Mouse (Mus musculus): ENCODE data around the gene Etv5. TPM values are rescaled to one million over a fixed set of nuclear protein-coding genes. Genes with fewer than 3 reads are reported as not detected.

Gene Etv5
- polyA plus RNA-seq, 1 experiment, result 10.4 TPM

GRCm38 (mm10) chr16:22431773-22432172 is 7.7 kb downstream of the Etv5 start:
- peaks cover 55% of the 10 kb centered on the region for H3K36me3 ChIP-seq (replicated peaks; ENCODE audit: low read length)
- no peak overlapping the region for H3K4me3 ChIP-seq (replicated peaks)
- H3K27me3 ChIP-seq (replicated peaks), result no peaks in the 10 kb centered on the region
- H3K9me3 ChIP-seq, result no peaks in the 10 kb centered on the region
- peaks cover 49% of the 10 kb centered on the region for H3K4me1 ChIP-seq
- no peak for TF ChIP-seq FLI1 (IDR thresholded peaks at IDR 0.05; ENCODE audit: low read length)
- no peak for TF ChIP-seq GATA1 (IDR thresholded peaks at IDR 0.05; ENCODE audit: borderline replicate concordance, low read length)

GRCm38 (mm10) chr16:22431335-22431734 is 8.2 kb downstream of the Etv5 start:
- H3K9me3 ChIP-seq, result no peaks in the 10 kb centered on the region
- H3K27me3 ChIP-seq (replicated peaks), result no peaks in the 10 kb centered on the region
- H3K4me3 ChIP-seq (replicated peaks), result no peak overlapping the region
- TF ChIP-seq GATA1 (IDR thresholded peaks at IDR 0.05; ENCODE audit: borderline replicate concordance, low read length), result no peak
- peaks cover 48% of the 10 kb centered on the region for H3K4me1 ChIP-seq
- H3K36me3 ChIP-seq (replicated peaks; ENCODE audit: low read length), result peaks cover 57% of the 10 kb centered on the region

GRCm38 (mm10) chr16:22430211-22430951 is 9.1 kb downstream of the Etv5 start:
- Histone ChIP-seq H3K4me3 (replicated peaks) (no peak overlapping the region), H3K36me3 (replicated peaks; ENCODE audit: low read length) (peaks cover 61% of the 10 kb centered on the region), H3K27me3 (replicated peaks) (no peaks in the 10 kb centered on the region), H3K4me1 (peaks cover 43% of the 10 kb centered on the region), H3K9me3 (no peaks in the 10 kb centered on the region)
- TF ChIP-seq FLI1 (IDR thresholded peaks at IDR 0.05; ENCODE audit: low read length) (no peak), GATA1 (IDR thresholded peaks at IDR 0.05; ENCODE audit: borderline replicate concordance, low read length) (no peak)

- H3K4me3 ChIP-seq (replicated peaks), result no peak overlapping the region
- H3K9me3 ChIP-seq, result no peaks in the 10 kb centered on the region
- peaks cover 43% of the 10 kb centered on the region for H3K4me1 ChIP-seq
- H3K27me3 ChIP-seq (replicated peaks), result no peaks in the 10 kb centered on the region
- no peak for TF ChIP-seq FLI1 (IDR thresholded peaks at IDR 0.05; ENCODE audit: low read length)
- TF ChIP-seq GATA1 (IDR thresholded peaks at IDR 0.05; ENCODE audit: borderline replicate concordance, low read length), result no peak
- H3K36me3 ChIP-seq (replicated peaks; ENCODE audit: low read length), result peaks cover 57% of the 10 kb centered on the region
Observed at GRCm38 (mm10) chr16:22429377-22429776, 10.1 kb downstream of the Etv5 start.

- TF ChIP-seq FLI1 (IDR thresholded peaks at IDR 0.05; ENCODE audit: low read length) (no peak), GATA1 (IDR thresholded peaks at IDR 0.05; ENCODE audit: borderline replicate concordance, low read length) (no peak)
- H3K36me3 ChIP-seq (replicated peaks; ENCODE audit: low read length), result peaks cover 55% of the 10 kb centered on the region
- H3K4me3 ChIP-seq (replicated peaks), result no peak overlapping the region
- H3K9me3 ChIP-seq, result no peaks in the 10 kb centered on the region
- H3K27me3 ChIP-seq (replicated peaks), result no peaks in the 10 kb centered on the region
- peaks cover 43% of the 10 kb centered on the region for H3K4me1 ChIP-seq
Observed at GRCm38 (mm10) chr16:22428853-22429341, 10.6 kb downstream of the Etv5 start.

- peaks cover 41% of the 10 kb centered on the region for H3K4me1 ChIP-seq
- H3K9me3 ChIP-seq, result no peaks in the 10 kb centered on the region
- peaks cover 64% of the 10 kb centered on the region for H3K36me3 ChIP-seq (replicated peaks; ENCODE audit: low read length)
- no peaks in the 10 kb centered on the region for H3K27me3 ChIP-seq (replicated peaks)
- no peak overlapping the region for H3K4me3 ChIP-seq (replicated peaks)
- TF ChIP-seq GATA1 (IDR thresholded peaks at IDR 0.05; ENCODE audit: borderline replicate concordance, low read length) (no peak), FLI1 (IDR thresholded peaks at IDR 0.05; ENCODE audit: low read length) (no peak)
Observed at GRCm38 (mm10) chr16:22426866-22427265, 12.7 kb downstream of the Etv5 start.

DNA sequence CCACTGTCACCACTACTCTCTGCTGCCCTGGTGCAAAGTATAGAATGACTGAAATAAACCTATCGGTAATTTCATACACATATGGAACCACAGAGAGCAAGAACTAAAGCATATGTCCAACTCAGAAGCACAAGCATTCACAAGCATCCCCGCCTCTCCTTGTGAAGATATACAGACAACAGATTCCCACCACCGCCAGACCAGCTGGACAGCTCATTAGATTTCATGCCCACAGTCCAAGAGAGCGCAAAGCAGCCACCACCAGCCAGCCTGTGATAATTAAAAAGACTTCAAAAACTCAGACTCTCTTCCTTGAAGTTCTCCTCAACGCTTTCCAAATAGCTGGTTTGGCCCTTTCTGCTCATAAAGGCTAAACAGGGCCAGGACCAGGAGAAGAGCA is 17.3 kb downstream of the Etv5 start:
- no peaks in the 10 kb centered on the region for H3K27me3 ChIP-seq (replicated peaks)
- H3K4me3 ChIP-seq (replicated peaks), result no peak overlapping the region
- no peaks in the 10 kb centered on the region for H3K9me3 ChIP-seq
- no peak for TF ChIP-seq GATA1 (IDR thresholded peaks at IDR 0.05; ENCODE audit: borderline replicate concordance, low read length)
- TF ChIP-seq FLI1 (IDR thresholded peaks at IDR 0.05; ENCODE audit: low read length), result no peak
- H3K36me3 ChIP-seq (replicated peaks; ENCODE audit: low read length), result peaks cover 58% of the 10 kb centered on the region
- H3K4me1 ChIP-seq, result peaks cover 38% of the 10 kb centered on the region

DNA sequence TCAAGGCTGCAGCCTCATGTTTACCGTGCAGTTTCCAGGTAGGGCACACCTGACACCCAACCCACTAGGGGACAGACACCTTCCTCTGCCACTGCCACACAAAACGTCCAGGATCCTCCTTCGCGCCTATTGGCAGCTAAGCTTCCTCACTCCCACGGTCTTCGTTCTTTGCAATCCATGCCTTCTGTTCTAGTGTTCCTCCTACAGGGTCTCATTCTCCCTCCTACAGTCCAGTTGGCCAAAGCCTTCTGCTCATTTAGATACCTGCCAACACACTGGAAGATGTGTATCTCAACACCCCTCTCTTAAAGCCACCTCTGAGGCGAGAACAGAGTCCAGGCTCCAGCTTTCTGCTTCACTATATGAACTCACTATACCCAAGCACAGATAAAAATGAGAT is 21.6 kb downstream of the Etv5 start:
- TF ChIP-seq FLI1 (IDR thresholded peaks at IDR 0.05; ENCODE audit: low read length) (no peak), GATA1 (IDR thresholded peaks at IDR 0.05; ENCODE audit: borderline replicate concordance, low read length) (no peak)
- Histone ChIP-seq H3K9me3 (no peaks in the 10 kb centered on the region), H3K27me3 (replicated peaks) (no peaks in the 10 kb centered on the region), H3K4me1 (peaks cover 70% of the 10 kb centered on the region), H3K4me3 (replicated peaks) (no peak overlapping the region), H3K36me3 (replicated peaks; ENCODE audit: low read length) (peaks cover 38% of the 10 kb centered on the region)

GRCm38 (mm10) chr16:22417044-22417443 is 22.5 kb downstream of the Etv5 start:
- peaks cover 38% of the 10 kb centered on the region for H3K36me3 ChIP-seq (replicated peaks; ENCODE audit: low read length)
- peaks cover 77% of the 10 kb centered on the region for H3K4me1 ChIP-seq
- H3K9me3 ChIP-seq, result no peaks in the 10 kb centered on the region
- no peak for TF ChIP-seq GATA1 (IDR thresholded peaks at IDR 0.05; ENCODE audit: borderline replicate concordance, low read length)
- no peak for TF ChIP-seq FLI1 (IDR thresholded peaks at IDR 0.05; ENCODE audit: low read length)
- H3K27me3 ChIP-seq (replicated peaks), result no peaks in the 10 kb centered on the region
- no peak overlapping the region for H3K4me3 ChIP-seq (replicated peaks)

DNA sequence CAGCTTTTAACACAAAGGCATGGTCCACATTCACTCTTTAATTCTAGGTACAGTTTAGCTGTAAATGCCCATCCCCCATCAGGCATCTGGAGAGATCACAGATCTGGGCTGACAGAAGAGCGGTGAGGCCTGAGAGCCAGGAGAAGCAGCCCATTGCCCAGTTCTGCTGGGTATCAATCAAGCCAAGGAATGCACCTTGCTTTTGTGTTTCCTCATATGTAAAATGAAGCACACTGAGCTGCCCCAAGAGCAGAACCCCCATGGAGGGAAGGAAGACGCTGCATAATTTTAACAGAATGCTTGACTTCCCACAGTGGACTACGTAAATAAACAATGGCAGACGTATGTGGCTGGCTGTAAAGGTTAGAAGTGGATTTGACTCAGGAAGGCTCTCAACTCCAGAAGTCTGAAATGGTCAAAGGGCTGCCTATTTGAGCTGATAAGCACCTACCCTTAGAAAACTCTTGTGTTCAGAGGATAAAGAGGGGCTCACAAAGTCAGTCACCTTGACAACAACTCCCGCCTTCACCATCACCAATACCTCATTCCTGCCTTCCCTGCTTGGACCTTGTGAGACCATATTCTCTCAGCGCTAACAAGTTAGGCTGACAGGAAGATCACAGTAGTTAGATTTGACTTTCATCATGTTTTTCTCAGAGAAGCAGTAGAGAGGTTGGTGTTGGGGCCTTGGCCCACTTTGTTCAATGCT is 23.2 kb downstream of the Etv5 start:
- no peaks in the 10 kb centered on the region for H3K9me3 ChIP-seq
- H3K4me1 ChIP-seq, result peaks cover 80% of the 10 kb centered on the region
- H3K36me3 ChIP-seq (replicated peaks; ENCODE audit: low read length), result peaks cover 41% of the 10 kb centered on the region
- H3K27me3 ChIP-seq (replicated peaks), result no peaks in the 10 kb centered on the region
- TF ChIP-seq FLI1 (IDR thresholded peaks at IDR 0.05; ENCODE audit: low read length) (no peak), GATA1 (IDR thresholded peaks at IDR 0.05; ENCODE audit: borderline replicate concordance, low read length) (no peak)
- H3K4me3 ChIP-seq (replicated peaks), result no peak overlapping the region

Data from megakaryocyte, embryonic 14.5 days (primary cell).